Mouse (Mus musculus): ENCODE results near the gene Hhipl1.

Hhipl1 gene

GRCm38 (mm10) chr12:108355986-108356385, 49.9 kb downstream of the Hhipl1 start:
- no peak for DNase-seq (ENCODE audit: low read depth, low spot score)

GRCm38 (mm10) chr12:108363796-108364195, 57.7 kb downstream of the Hhipl1 start:
- peak; percentile 40 for DNase-seq (ENCODE audit: low read depth, low spot score)

DNA sequence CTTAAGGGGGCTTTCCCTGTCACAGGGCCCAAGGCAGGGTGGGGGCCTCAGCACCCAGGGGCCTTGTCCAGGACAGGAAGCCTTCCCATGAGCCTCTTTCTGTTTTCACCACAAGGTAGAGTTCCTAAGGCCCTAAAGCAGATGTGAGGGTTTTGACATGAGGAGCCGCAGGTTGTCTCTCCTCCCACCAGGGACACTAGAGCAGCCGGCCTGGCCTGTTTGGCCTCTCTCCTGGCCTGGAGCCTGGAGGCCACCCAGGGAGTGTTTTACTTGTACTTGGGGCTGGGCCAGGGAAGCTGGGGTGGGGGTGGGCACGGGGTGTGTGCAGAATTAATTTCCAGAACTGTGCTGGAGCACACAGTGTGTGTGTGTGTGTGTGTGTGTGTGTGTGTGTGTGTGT, 59.3 kb downstream of the Hhipl1 start:
- DNase-seq (ENCODE audit: low read depth, low spot score) = no peak

GRCm38 (mm10) chr12:108365868-108366267, 59.8 kb downstream of the Hhipl1 start:
- DNase-seq (ENCODE audit: low read depth, low spot score) = no peak

- DNase-seq (ENCODE audit: low read depth, low spot score) = no peak
Observed at GRCm38 (mm10) chr12:108367909-108368308, 61.8 kb downstream of the Hhipl1 start.

DNA sequence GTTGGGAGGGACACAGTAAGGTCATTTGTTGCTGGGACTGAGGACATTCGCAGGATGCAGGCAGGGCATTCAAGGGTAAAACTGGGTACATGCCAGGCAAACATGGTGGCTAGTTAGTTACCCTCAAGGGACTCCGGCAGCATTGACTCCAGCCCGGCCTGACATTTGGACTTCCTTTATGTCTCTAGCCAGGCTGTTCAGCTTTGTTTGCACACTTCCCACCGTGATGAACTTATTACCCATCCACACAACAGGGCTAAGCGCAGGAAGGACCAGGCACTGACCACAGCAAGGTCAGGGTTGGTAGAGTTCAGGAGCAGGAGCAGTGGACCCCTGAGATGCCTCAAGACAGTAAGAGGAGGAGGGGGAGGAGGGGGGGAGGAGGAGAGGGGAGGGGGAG, 62.9 kb downstream of the Hhipl1 start:
- no peak for DNase-seq (ENCODE audit: low read depth, low spot score)

GRCm38 (mm10) chr12:108370596-108371428, 64.7 kb downstream of the Hhipl1 start, which contains the start of gene Eml1:
Eml1 (plus strand) TSS chr12:108370957.
- DNase-seq (ENCODE audit: low read depth, low spot score) = no peak

- DNase-seq (ENCODE audit: low read depth, low spot score) = no peak
Observed at GRCm38 (mm10) chr12:108371429-108371765, 65.3 kb downstream of the Hhipl1 start.

DNA sequence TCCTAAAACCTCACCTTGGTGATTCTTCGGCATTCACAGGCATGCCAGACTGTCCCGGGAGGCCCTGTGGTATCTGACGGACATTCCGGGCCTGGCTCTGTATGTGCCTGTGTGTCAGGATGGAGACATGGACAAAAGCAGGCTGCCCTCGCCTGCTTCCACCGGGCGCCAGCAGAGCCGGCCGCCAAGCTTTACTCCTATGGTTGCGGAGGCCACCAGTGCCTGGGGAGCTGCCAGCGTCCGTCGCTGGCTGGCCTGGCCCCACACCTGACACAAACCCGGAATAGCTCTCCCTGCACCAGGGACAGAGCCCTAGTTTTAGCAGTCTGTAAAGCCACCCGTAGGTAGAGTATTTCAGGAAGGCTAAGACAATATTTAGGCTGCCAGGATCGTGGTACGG, 66.2 kb downstream of the Hhipl1 start:
- no peak for DNase-seq (ENCODE audit: low read depth, low spot score)

GRCm38 (mm10) chr12:108373611-108374010, 67.5 kb downstream of the Hhipl1 start:
- no peak for DNase-seq (ENCODE audit: low read depth, low spot score)

GRCm38 (mm10) chr12:108374689-108375088, 68.6 kb downstream of the Hhipl1 start:
- no peak for DNase-seq (ENCODE audit: low read depth, low spot score)

GRCm38 (mm10) chr12:108378379-108379133, 72.5 kb downstream of the Hhipl1 start:
- DNase-seq (ENCODE audit: low read depth, low spot score) = no peak

Data from WW6 (cell line).